Mouse (Mus musculus): ENCODE measurements around the gene Zc3h7b. TPM values are rescaled to one million over a fixed set of nuclear protein-coding genes. Genes with fewer than 3 reads are reported as not detected.

Gene Zc3h7b
- polyA plus RNA-seq, 1 experiment = 18.8 TPM

DNA sequence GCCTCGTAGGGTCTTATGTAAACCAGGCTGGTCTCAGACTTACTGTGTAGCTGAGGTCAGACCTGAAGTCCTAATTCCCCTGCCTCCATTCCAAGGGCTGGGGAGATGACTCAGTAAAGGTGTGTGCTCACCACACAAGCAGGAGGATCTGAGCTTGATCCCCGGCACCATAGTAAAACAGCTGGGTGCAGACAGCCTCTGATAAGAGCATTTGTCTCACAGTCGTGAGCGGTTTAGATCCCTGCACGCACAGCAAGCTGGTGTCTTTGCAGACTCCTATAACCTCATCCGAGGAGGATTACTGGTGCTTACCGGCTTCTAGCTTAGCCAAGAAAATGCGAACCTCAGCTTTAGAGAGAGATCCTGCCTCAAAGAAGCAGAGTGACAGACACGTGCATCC, 8.8 kb downstream of the Zc3h7b start:
- no peak for DNase-seq (ENCODE audit: low read depth in 1 of 2, low spot score in 2 of 2)
- no peak overlapping the region for H3K4me3 ChIP-seq (ENCODE audit: extremely low read depth, insufficient read depth, insufficient read length)
- no peak overlapping the region for H3K27ac ChIP-seq (ENCODE audit: insufficient read depth, low read length)
- H3K4me1 ChIP-seq (ENCODE audit: control insufficient read depth, insufficient read depth, insufficient read length) = no peaks in the 10 kb centered on the region
- WGBS = 93% methylated on average over 9 of the region's 9 CpGs
- no peaks in the 10 kb centered on the region for H3K27me3 ChIP-seq (ENCODE audit: control insufficient read depth, insufficient read depth, low read length)
- TF ChIP-seq POLR2A (IDR thresholded peaks at IDR 0.05; ENCODE audit: low read depth, low read length) = no peak
- TF ChIP-seq CTCF (IDR thresholded peaks at IDR 0.05; ENCODE audit: extremely low read depth, insufficient read depth, insufficient read length, insufficient replicate concordance) = no peak
- H3K36me3 ChIP-seq (ENCODE audit: control insufficient read depth, insufficient read depth, low read length) = no peaks in the 10 kb centered on the region

DNA sequence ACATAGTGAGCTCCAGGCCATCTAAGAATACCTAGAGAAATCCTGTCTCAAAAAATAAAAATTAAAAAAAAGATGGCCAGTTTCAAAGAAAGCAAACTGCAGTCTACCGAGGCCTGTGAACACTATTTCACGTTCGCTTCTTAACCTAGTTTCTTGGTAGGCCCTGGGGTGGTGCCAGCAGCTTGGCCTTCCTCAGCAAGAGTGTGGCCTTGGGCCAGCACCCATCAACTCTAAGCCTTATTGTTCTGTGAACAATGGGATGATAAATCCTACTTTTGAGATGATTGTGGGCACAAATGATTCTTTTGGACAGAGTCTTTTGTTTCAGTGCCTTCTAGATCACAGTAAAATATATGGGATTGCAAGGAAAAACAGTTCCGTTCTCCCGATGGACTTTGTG, 13.8 kb downstream of the Zc3h7b start:
- Histone ChIP-seq H3K27ac (ENCODE audit: insufficient read depth, low read length) (no peak overlapping the region), H3K27me3 (ENCODE audit: control insufficient read depth, insufficient read depth, low read length) (no peaks in the 10 kb centered on the region), H3K36me3 (ENCODE audit: control insufficient read depth, insufficient read depth, low read length) (no peaks in the 10 kb centered on the region), H3K4me3 (ENCODE audit: extremely low read depth, insufficient read depth, insufficient read length) (no peak overlapping the region), H3K4me1 (ENCODE audit: control insufficient read depth, insufficient read depth, insufficient read length) (no peaks in the 10 kb centered on the region)
- no peak for DNase-seq (ENCODE audit: low read depth in 1 of 2, low spot score in 2 of 2)
- TF ChIP-seq POLR2A (IDR thresholded peaks at IDR 0.05; ENCODE audit: low read depth, low read length) (no peak), CTCF (IDR thresholded peaks at IDR 0.05; ENCODE audit: extremely low read depth, insufficient read depth, insufficient read length, insufficient replicate concordance) (no peak)
- 84% methylated on average over 5 of the region's 5 CpGs for WGBS

DNA sequence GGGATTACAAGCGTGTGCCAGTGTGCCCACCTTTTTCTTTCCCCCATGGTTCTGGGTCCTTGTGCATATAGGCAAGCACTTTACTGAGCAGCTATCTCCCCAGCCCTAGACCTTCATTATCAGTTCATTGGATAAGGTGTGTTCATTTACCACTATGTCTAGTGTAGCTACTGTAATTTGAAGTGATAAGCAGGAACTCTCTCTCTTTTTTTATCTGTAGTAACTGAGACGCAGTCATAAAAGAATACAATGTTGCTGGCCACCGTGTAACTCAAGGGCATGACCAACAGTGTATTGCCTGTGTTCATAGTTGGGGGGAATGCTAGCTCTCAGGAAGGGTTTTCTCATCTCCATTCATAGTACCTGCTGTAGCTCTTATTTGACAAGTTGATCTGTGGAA, 14.7 kb downstream of the Zc3h7b start:
- 82% methylated on average over 3 of the region's 3 CpGs for WGBS
- TF ChIP-seq CTCF (IDR thresholded peaks at IDR 0.05; ENCODE audit: extremely low read depth, insufficient read depth, insufficient read length, insufficient replicate concordance) (no peak), POLR2A (IDR thresholded peaks at IDR 0.05; ENCODE audit: low read depth, low read length) (no peak)

DNA sequence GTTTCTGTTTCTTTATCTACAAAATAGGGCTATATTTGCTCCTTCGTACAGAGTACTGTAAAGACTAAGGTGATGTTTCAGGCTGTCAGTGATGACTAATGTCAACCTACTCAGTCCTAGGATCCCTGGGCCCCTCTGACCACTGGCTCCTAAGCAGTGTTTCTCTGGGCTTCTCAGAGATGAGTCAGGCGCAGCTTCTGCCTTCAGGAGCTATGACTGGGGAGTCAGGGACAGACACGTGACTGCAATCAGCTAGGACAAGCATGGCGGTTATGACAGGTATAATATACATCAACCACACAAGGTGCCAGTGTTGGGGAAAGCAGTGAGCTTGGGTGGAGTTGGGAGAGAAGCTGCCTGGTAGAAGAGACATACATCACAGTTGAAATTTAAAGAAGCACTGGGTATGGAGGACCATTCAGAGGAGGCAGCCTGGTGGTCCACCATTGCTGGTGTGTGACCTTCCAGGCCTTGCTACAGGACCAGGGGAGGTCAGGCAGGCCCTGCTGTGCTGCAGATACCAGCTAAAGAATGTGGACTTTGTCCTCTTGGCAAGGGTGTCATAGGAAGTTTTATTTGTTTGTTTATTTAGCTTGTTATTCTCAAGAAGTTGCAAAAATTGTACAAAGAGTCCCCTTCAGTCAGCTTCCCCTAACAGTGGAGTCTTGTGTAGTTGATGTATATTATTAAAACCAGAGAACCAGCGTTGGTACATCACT, 15.7 kb downstream of the Zc3h7b start:
- no peak for DNase-seq (ENCODE audit: low read depth in 1 of 2, low spot score in 2 of 2)
- 95% methylated on average over 5 of the region's 5 CpGs for WGBS
- H3K27me3 ChIP-seq (ENCODE audit: control insufficient read depth, insufficient read depth, low read length) = no peaks in the 10 kb centered on the region
- no peaks in the 10 kb centered on the region for H3K4me1 ChIP-seq (ENCODE audit: control insufficient read depth, insufficient read depth, insufficient read length)
- H3K27ac ChIP-seq (ENCODE audit: insufficient read depth, low read length) = no peak overlapping the region
- TF ChIP-seq POLR2A (IDR thresholded peaks at IDR 0.05; ENCODE audit: low read depth, low read length) (no peak), CTCF (IDR thresholded peaks at IDR 0.05; ENCODE audit: extremely low read depth, insufficient read depth, insufficient read length, insufficient replicate concordance) (no peak)
- H3K4me3 ChIP-seq (ENCODE audit: extremely low read depth, insufficient read depth, insufficient read length) = no peak overlapping the region
- no peaks in the 10 kb centered on the region for H3K36me3 ChIP-seq (ENCODE audit: control insufficient read depth, insufficient read depth, low read length)

More for the DNA sequence above, 14.7 kb downstream of the Zc3h7b start:
- Histone ChIP-seq H3K27me3 (ENCODE audit: control insufficient read depth, insufficient read depth, low read length) (no peaks in the 10 kb centered on the region), H3K36me3 (ENCODE audit: control insufficient read depth, insufficient read depth, low read length) (no peaks in the 10 kb centered on the region), H3K27ac (ENCODE audit: insufficient read depth, low read length) (no peak overlapping the region), H3K4me1 (ENCODE audit: control insufficient read depth, insufficient read depth, insufficient read length) (no peaks in the 10 kb centered on the region), H3K4me3 (ENCODE audit: extremely low read depth, insufficient read depth, insufficient read length) (no peak overlapping the region)
- DNase-seq (ENCODE audit: low read depth in 1 of 2, low spot score in 2 of 2) = no peak

DNA sequence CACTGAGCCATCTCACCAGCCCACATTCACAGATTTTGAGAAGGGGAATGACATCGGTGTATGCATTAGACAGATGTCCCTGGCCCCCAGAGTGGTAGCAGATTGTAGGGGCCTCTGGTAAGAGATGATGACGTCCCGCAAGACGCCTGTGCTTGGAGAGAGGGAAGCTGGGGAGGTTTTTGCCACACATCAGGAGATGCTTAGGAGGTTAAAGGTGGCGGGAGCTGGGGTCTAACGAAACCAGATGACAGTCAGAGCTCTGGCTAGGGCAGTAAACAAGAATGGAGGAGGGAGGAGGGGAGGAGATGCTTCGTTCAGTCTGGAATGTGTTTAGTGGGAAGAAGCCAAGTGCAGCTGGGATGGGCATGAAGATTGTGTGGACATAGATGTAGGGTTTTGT, 16.5 kb downstream of the Zc3h7b start:
- DNase-seq (ENCODE audit: low read depth in 1 of 2, low spot score in 2 of 2) = no peak
- TF ChIP-seq CTCF (IDR thresholded peaks at IDR 0.05; ENCODE audit: extremely low read depth, insufficient read depth, insufficient read length, insufficient replicate concordance) (no peak), POLR2A (IDR thresholded peaks at IDR 0.05; ENCODE audit: low read depth, low read length) (no peak)
- H3K27me3 ChIP-seq (ENCODE audit: control insufficient read depth, insufficient read depth, low read length) = no peaks in the 10 kb centered on the region
- no peaks in the 10 kb centered on the region for H3K36me3 ChIP-seq (ENCODE audit: control insufficient read depth, insufficient read depth, low read length)
- H3K27ac ChIP-seq (ENCODE audit: insufficient read depth, low read length) = no peak overlapping the region
- no peaks in the 10 kb centered on the region for H3K4me1 ChIP-seq (ENCODE audit: control insufficient read depth, insufficient read depth, insufficient read length)
- no peak overlapping the region for H3K4me3 ChIP-seq (ENCODE audit: extremely low read depth, insufficient read depth, insufficient read length)
- 94% methylated on average over 7 of the region's 7 CpGs for WGBS

DNA sequence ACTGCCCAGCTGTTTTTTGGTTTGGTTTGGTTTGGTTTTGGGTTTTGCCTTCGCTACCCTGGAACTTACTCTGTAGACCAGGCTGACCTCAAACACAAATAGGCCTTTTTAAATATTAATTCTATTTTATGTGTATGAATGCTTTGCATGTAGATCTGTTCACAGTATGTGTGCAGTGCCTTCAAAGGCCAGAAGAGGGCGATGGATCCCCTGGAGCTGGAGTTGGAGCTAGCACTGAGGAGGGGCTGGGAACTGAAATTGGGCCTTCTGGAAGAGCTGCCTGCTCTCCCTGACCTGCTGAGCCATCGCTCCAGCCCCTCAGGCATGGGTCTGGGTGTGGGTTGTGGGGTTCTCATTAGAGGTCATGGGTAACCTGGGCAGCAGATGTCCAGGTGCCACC, 17.1 kb downstream of the Zc3h7b start:
- H3K4me3 ChIP-seq (ENCODE audit: extremely low read depth, insufficient read depth, insufficient read length) = no peak overlapping the region
- H3K36me3 ChIP-seq (ENCODE audit: control insufficient read depth, insufficient read depth, low read length) = no peaks in the 10 kb centered on the region
- TF ChIP-seq CTCF (IDR thresholded peaks at IDR 0.05; ENCODE audit: extremely low read depth, insufficient read depth, insufficient read length, insufficient replicate concordance) (no peak), POLR2A (IDR thresholded peaks at IDR 0.05; ENCODE audit: low read depth, low read length) (no peak)
- 92% methylated on average over 3 of the region's 3 CpGs for WGBS
- H3K27ac ChIP-seq (ENCODE audit: insufficient read depth, low read length) = no peak overlapping the region
- H3K27me3 ChIP-seq (ENCODE audit: control insufficient read depth, insufficient read depth, low read length) = no peaks in the 10 kb centered on the region
- DNase-seq (ENCODE audit: low read depth in 1 of 2, low spot score in 2 of 2) = no peak
- H3K4me1 ChIP-seq (ENCODE audit: control insufficient read depth, insufficient read depth, insufficient read length) = no peaks in the 10 kb centered on the region

DNA sequence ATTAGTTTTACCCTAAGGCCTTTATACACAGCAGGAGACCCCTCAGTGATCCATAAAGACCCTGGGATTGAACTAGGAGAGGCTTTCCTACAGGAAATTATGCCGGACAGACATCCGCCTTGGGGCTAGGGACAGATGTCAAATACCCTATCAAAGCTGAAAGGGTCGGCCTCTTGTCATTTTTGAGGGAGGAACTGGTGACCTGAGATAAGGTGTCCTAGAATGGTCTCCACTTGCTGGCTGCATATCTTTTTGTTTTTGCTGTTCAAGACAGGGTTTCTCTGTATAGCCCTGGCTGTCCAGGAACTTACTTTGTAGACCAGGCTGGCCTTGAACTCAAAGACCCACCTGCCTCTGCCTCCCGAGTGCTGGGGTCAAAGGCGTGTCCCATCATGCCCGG, 19.7 kb downstream of the Zc3h7b start:
- Histone ChIP-seq H3K4me3 (ENCODE audit: extremely low read depth, insufficient read depth, insufficient read length) (no peak overlapping the region), H3K27me3 (ENCODE audit: control insufficient read depth, insufficient read depth, low read length) (no peaks in the 10 kb centered on the region), H3K27ac (ENCODE audit: insufficient read depth, low read length) (no peak overlapping the region), H3K36me3 (ENCODE audit: control insufficient read depth, insufficient read depth, low read length) (peaks cover 3% of the 10 kb centered on the region), H3K4me1 (ENCODE audit: control insufficient read depth, insufficient read depth, insufficient read length) (no peaks in the 10 kb centered on the region)
- no peak for DNase-seq (ENCODE audit: low read depth in 1 of 2, low spot score in 2 of 2)
- TF ChIP-seq CTCF (IDR thresholded peaks at IDR 0.05; ENCODE audit: extremely low read depth, insufficient read depth, insufficient read length, insufficient replicate concordance) = no peak
- TF ChIP-seq POLR2A (IDR thresholded peaks at IDR 0.05; ENCODE audit: low read depth, low read length) = no peak
- 90% methylated on average over 6 of the region's 6 CpGs for WGBS

Data from spleen, adult 2 months (tissue).